Mouse (Mus musculus) intestine, embryonic 14.5 days (tissue): Measurements from ENCODE around the gene Raf1. TPM values are rescaled to one million over a fixed set of nuclear protein-coding genes. Genes with fewer than 3 reads are reported as not detected.
"Not testable (repeated sequence)": the region's sequence is repeated elsewhere in the genome, so short reads cannot be mapped to it uniquely, and the experiment has no call there.

Experiments
- ATAC-seq: fragments of 200-750 bp; cut with Nextera tagmentation; replicated peaks from 2 replicates; pipeline ENCODE4 v1.8.0; 2017; ENCODE audit warnings: low read depth, moderate number of reproducible peaks, moderate TSS enrichment, moderate library complexity; ENCODE audit not compliant: low FRiP score, low TSS enrichment
- DNase-seq: peaks from one replicate; pipeline ENCODE4 v3.0.0-alpha.2; 2018; ENCODE audit warnings: low spot score
- H3K27ac ChIP-seq: fragments of 300-500 bp; sonication (generic); 2 replicates; pipeline ENCODE4 v1.5.1; 2014; ENCODE audit warnings: low read depth, mild to moderate bottlenecking, control low read depth
- H3K27me3 ChIP-seq: fragments of 300-500 bp; sonication (generic); replicated peaks from 2 replicates; pipeline ENCODE4 v1.6.1; 2014; ENCODE audit warnings: low read length, control low read depth; ENCODE audit not compliant: control insufficient read depth, insufficient read depth
- H3K36me3 ChIP-seq: fragments of 300-500 bp; sonication (generic); 2 replicates; pipeline ENCODE4 v1.6.1; 2014; ENCODE audit warnings: low read length, control low read depth; ENCODE audit not compliant: control insufficient read depth, insufficient read depth
- H3K4me1 ChIP-seq: fragments of 300-500 bp; sonication (generic); replicated peaks from 2 replicates; pipeline ENCODE4 v1.6.1; 2014; ENCODE audit warnings: low read length, control low read depth, mixed read lengths; ENCODE audit not compliant: control insufficient read depth, insufficient read depth
- H3K4me2 ChIP-seq: fragments of 300-500 bp; sonication (generic); 2 replicates; pipeline ENCODE4 v1.6.1; 2014; ENCODE audit warnings: low read length
- H3K4me3 ChIP-seq: fragments of 300-500 bp; sonication (generic); 2 replicates; pipeline ENCODE4 v1.5.1; 2014; ENCODE audit warnings: low read depth, low read length, control low read depth, mixed read lengths
- H3K9ac ChIP-seq: fragments of 300-500 bp; sonication (generic); 2 replicates; pipeline ENCODE4 v1.6.1; 2014; ENCODE audit warnings: mild to moderate bottlenecking, low read length
- H3K9me3 ChIP-seq: fragments of 300-500 bp; sonication (generic); 2 replicates; pipeline ENCODE4 v1.6.1; 2016; ENCODE audit warnings: low read length, control low read depth; ENCODE audit not compliant: control insufficient read depth
- WGBS: fragments of 180-500 bp; shearing (Covaris S2); extraction: QIAGEN DNeasy Blood & Tissue Kit; methylation state at CpG from one replicate; pipeline ENCODE4 v1.1.7; 2014; 5-methylcytosine and 5-hydroxymethylcytosine counted together
- polyA plus RNA-seq: library from polyadenylated mRNA; unstranded; fragments of >200 nt; fragmentation: Nextera tagmentation; extraction: Ambion mirVana; gene quantifications from 2 replicates; pipeline ENCODE4 v1.2.1, GENCODE M21; 2014

Gene Raf1
- polyA plus RNA-seq, 1 experiment from 2014 or later = 114 TPM

- no peaks in the 10 kb centered on the region for H3K9me3 ChIP-seq
- H3K4me1 ChIP-seq = peaks cover 19% of the 10 kb centered on the region
- no peak overlapping the region for H3K4me3 ChIP-seq
- no peak overlapping the region for H3K4me2 ChIP-seq
- WGBS = 68% methylated on average over 1 of the region's 1 CpGs
- DNase-seq (no peak), ATAC-seq (no peak)
- no peaks in the 10 kb centered on the region for H3K27me3 ChIP-seq
- H3K27ac ChIP-seq = no peak overlapping the region
- H3K9ac ChIP-seq = no peak overlapping the region
- H3K36me3 ChIP-seq = no peaks in the 10 kb centered on the region
These were observed 26.6 kb downstream of the Raf1 start for GRCm38 (mm10) chr6:115649792-115650365.

- Histone ChIP-seq H3K36me3 (peaks cover 45% of the 10 kb centered on the region), H3K4me2 (no peak overlapping the region), H3K4me3 (no peak overlapping the region), H3K4me1 (0 out of 2 replicates have a peak, but pooled peaks cover 2% of the 10 kb centered on the region), H3K27ac (no peak overlapping the region), H3K27me3 (no peaks in the 10 kb centered on the region), H3K9ac (no peak overlapping the region), H3K9me3 (no peaks in the 10 kb centered on the region)
- no peak for DNase-seq
- ATAC-seq = no peak
- 68% methylated on average over 1 of the region's 1 CpGs for WGBS
These were observed 33.1 kb downstream of the Raf1 start for GRCm38 (mm10) chr6:115643315-115643714.

GRCm38 (mm10) chr6:115638188-115638587 is 38.2 kb downstream of the Raf1 start:
- H3K4me2 ChIP-seq, H3K27ac ChIP-seq, H3K4me1 ChIP-seq, DNase-seq, H3K9me3 ChIP-seq, H3K4me3 ChIP-seq, H3K9ac ChIP-seq, H3K27me3 ChIP-seq, ATAC-seq: not testable (repeated sequence)
- WGBS = 96% methylated on average over 7 of the region's 7 CpGs
- peaks cover 81% of the 10 kb centered on the region for H3K36me3 ChIP-seq

GRCm38 (mm10) chr6:115634015-115634414 is 42.4 kb downstream of the Raf1 start:
- H3K27me3 ChIP-seq = no peaks in the 10 kb centered on the region
- H3K4me2 ChIP-seq = no peak overlapping the region
- H3K4me1 ChIP-seq = no peaks in the 10 kb centered on the region
- no peak overlapping the region for H3K4me3 ChIP-seq
- no peak overlapping the region for H3K27ac ChIP-seq
- H3K9me3 ChIP-seq = no peaks in the 10 kb centered on the region
- H3K36me3 ChIP-seq = peaks cover 91% of the 10 kb centered on the region
- no peak overlapping the region for H3K9ac ChIP-seq
- DNase-seq (no peak), ATAC-seq (no peak)
- 81% methylated on average over 2 of the region's 2 CpGs for WGBS

- H3K4me3 ChIP-seq = no peak overlapping the region
- H3K9me3 ChIP-seq = no peaks in the 10 kb centered on the region
- H3K27ac ChIP-seq = no peak overlapping the region
- no peaks in the 10 kb centered on the region for H3K27me3 ChIP-seq
- H3K4me1 ChIP-seq = no peaks in the 10 kb centered on the region
- DNase-seq (no peak), ATAC-seq (no peak)
- H3K9ac ChIP-seq = no peak overlapping the region
- 85% methylated on average over 3 of the region's 3 CpGs for WGBS
- H3K36me3 ChIP-seq = peaks cover 96% of the 10 kb centered on the region
- no peak overlapping the region for H3K4me2 ChIP-seq
These were observed 45.2 kb downstream of the Raf1 start for GRCm38 (mm10) chr6:115631056-115631795.

GRCm38 (mm10) chr6:115626121-115626520 is 50.3 kb downstream of the Raf1 start:
- Histone ChIP-seq H3K9me3 (no peaks in the 10 kb centered on the region), H3K27me3 (no peaks in the 10 kb centered on the region), H3K36me3 (peaks cover 96% of the 10 kb centered on the region), H3K9ac (no peak overlapping the region), H3K4me3 (no peak overlapping the region), H3K4me2 (no peak overlapping the region), H3K4me1 (no peaks in the 10 kb centered on the region), H3K27ac (no peak overlapping the region)
- ATAC-seq = no peak
- WGBS = 89% methylated on average over 5 of the region's 5 CpGs
- DNase-seq = no peak

- H3K27me3 ChIP-seq = no peaks in the 10 kb centered on the region
- no peaks in the 10 kb centered on the region for H3K9me3 ChIP-seq
- no peak for ATAC-seq
- H3K4me2 ChIP-seq = no peak overlapping the region
- H3K27ac ChIP-seq = no peak overlapping the region
- H3K4me1 ChIP-seq = no peaks in the 10 kb centered on the region
- H3K4me3 ChIP-seq = no peak overlapping the region
- H3K36me3 ChIP-seq = peaks cover 99% of the 10 kb centered on the region
- no peak overlapping the region for H3K9ac ChIP-seq
- no peak for DNase-seq
- WGBS = 45% methylated on average over 1 of the region's 1 CpGs
These were observed 55.5 kb downstream of the Raf1 start for GRCm38 (mm10) chr6:115620942-115621341.

- ATAC-seq (no peak), DNase-seq (no peak)
- no peak overlapping the region for H3K4me3 ChIP-seq
- no peaks in the 10 kb centered on the region for H3K9me3 ChIP-seq
- peaks cover 100% of the 10 kb centered on the region for H3K36me3 ChIP-seq
- 90% methylated on average over 10 of the region's 10 CpGs for WGBS
- H3K27me3 ChIP-seq = no peaks in the 10 kb centered on the region
- H3K27ac ChIP-seq = no peak overlapping the region
- H3K9ac ChIP-seq = no peak overlapping the region
- no peaks in the 10 kb centered on the region for H3K4me1 ChIP-seq
- no peak overlapping the region for H3K4me2 ChIP-seq
These were observed 56.6 kb downstream of the Raf1 start for GRCm38 (mm10) chr6:115619818-115620217.

GRCm38 (mm10) chr6:115615983-115616382 is 60.5 kb downstream of the Raf1 start:
- Histone ChIP-seq H3K9ac (no peak overlapping the region), H3K27ac (no peak overlapping the region), H3K4me1 (no peaks in the 10 kb centered on the region), H3K9me3 (no peaks in the 10 kb centered on the region), H3K27me3 (no peaks in the 10 kb centered on the region), H3K4me2 (no peak overlapping the region), H3K4me3 (no peak overlapping the region), H3K36me3 (peaks cover 95% of the 10 kb centered on the region)
- ATAC-seq = no peak
- WGBS = 86% methylated on average over 3 of the region's 3 CpGs
- DNase-seq = no peak
